In the genomic region with DNA sequence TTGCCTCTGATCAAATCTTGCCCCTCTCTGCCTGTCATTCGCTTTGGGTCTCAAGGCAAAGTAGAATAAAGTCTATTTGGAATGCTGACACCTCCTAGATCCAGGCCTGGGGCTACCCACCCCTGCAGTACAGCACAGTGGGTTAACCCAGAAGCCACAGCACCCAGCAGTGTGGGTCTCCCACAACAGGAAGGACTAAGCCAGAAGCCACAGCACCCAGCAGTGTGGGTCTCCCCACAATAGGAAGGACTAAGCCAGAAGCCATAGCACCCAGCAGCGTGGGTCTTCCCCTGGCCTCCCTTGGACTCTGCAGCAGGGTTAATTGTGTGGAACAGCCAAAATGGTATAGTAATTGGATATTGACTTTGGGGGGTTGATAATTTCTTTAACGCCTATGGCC, we compare ENCODE assay signal across 9 mouse cellular contexts.
DNase-seq lines count a peak whose midpoint lies in the region; ATAC-seq and TF ChIP-seq lines count a peak whose summit lies in the region.
"Had no signal": no experiment of that assay in that cellular context is flagged by ENCODE, and none has a peak within 500 bp of the region (broad histone marks: within the 10 kb centered on the region; RNA-seq: fewer than 3 reads in every experiment).

No protein-coding gene starts in this region.

- H3K36me3 ChIP-seq in heart, embryonic 10.5 days: no peaks in the 10 kb centered on the region
- no peaks in the 10 kb centered on the region for H3K36me3 ChIP-seq in neural tube, embryonic 12.5 days
- H3K36me3 ChIP-seq in midbrain, embryonic 11.5 days (ENCODE audit: control insufficient read depth, insufficient read depth, low read length): no peaks in the 10 kb centered on the region

- H3K27ac ChIP-seq in heart, embryonic 10.5 days: peak overlapping the region; percentile 67; the same call in 1 of the 2 replicates
- no peak overlapping the region for H3K27ac ChIP-seq in neural tube, embryonic 12.5 days
- H3K27ac ChIP-seq in midbrain, embryonic 11.5 days (ENCODE audit: low read depth, low read length): no peak overlapping the region
- no peak overlapping the region for H3K27ac ChIP-seq in cerebellum, adult 2 months (ENCODE audit: insufficient read depth, low read length)
- H3K27ac ChIP-seq: liver, embryonic 14.5 days had no signal

- H3K9ac ChIP-seq in neural tube, embryonic 12.5 days: no peak overlapping the region
- no peak overlapping the region for H3K9ac ChIP-seq in midbrain, embryonic 11.5 days (ENCODE audit: low read length)
- H3K9ac ChIP-seq: liver, embryonic 14.5 days had no signal

- DNase-seq in heart, embryonic 10.5 days (ENCODE audit: low spot score): no peak
- no peak for DNase-seq in heart, postnatal 4 days
- no peak for DNase-seq in neural tube, embryonic 10.5 days (ENCODE audit: extremely low spot score, low spot score)
- DNase-seq in midbrain, embryonic 11.5 days (ENCODE audit: low spot score, missing footprints): no peak
- DNase-seq in spleen, adult 18-20 months: no peak
- DNase-seq in cerebellum, adult 2 months: no peak
- no peak for DNase-seq in lung, postnatal 10 days

- no peak for TF ChIP-seq POLR2A in cerebellum, adult 2 months (IDR thresholded peaks at IDR 0.05; ENCODE audit: borderline replicate concordance, insufficient read depth, low read length)

- 75% methylated on average over 3 of the region's 3 CpGs for WGBS in heart, embryonic 10.5 days
- 73% methylated on average over 3 of the region's 3 CpGs for WGBS in neural tube, embryonic 12.5 days
- WGBS in midbrain, embryonic 11.5 days: 70% methylated on average over 3 of the region's 3 CpGs
- 91% methylated on average over 3 of the region's 3 CpGs for WGBS in cerebellum, adult 2 months

- peaks cover 22% of the 10 kb centered on the region for H3K4me1 ChIP-seq in heart, embryonic 10.5 days
- H3K4me1 ChIP-seq in neural tube, embryonic 12.5 days: peaks cover 19% of the 10 kb centered on the region
- peaks cover 15% of the 10 kb centered on the region for H3K4me1 ChIP-seq in midbrain, embryonic 11.5 days (ENCODE audit: control insufficient read depth, insufficient read depth, low read length)
- peaks cover 27% of the 10 kb centered on the region for H3K4me1 ChIP-seq in cerebellum, adult 2 months (ENCODE audit: control insufficient read depth, insufficient read depth, low read length)

- H3K4me3 ChIP-seq in heart, embryonic 10.5 days: no peak overlapping the region
- H3K4me3 ChIP-seq in neural tube, embryonic 12.5 days: no peak overlapping the region
- no peak overlapping the region for H3K4me3 ChIP-seq in midbrain, embryonic 11.5 days (ENCODE audit: low read depth, low read length)
- no peak overlapping the region for H3K4me3 ChIP-seq in cerebellum, adult 2 months (replicated peaks; ENCODE audit: insufficient read depth, low read depth, low read length)

- no peaks in the 10 kb centered on the region for H3K9me3 ChIP-seq in heart, embryonic 10.5 days
- no peaks in the 10 kb centered on the region for H3K9me3 ChIP-seq in neural tube, embryonic 12.5 days
- H3K9me3 ChIP-seq in midbrain, embryonic 11.5 days (ENCODE audit: control insufficient read depth, low read length): no peaks in the 10 kb centered on the region

- TF ChIP-seq CTCF in cerebellum, adult 2 months (IDR thresholded peaks at IDR 0.05; ENCODE audit: borderline replicate concordance, insufficient read depth, low read depth, low read length): no peak

- ATAC-seq in neural tube, embryonic 12.5 days (ENCODE audit: low FRiP score, low read depth): peak; percentile 43; the same call in 1 of the 2 replicates
- ATAC-seq in midbrain, embryonic 11.5 days (ENCODE audit: low FRiP score): peak; percentile 62; the same call in 1 of the 2 replicates

- no peaks in the 10 kb centered on the region for H3K27me3 ChIP-seq in heart, embryonic 10.5 days (ENCODE audit: insufficient read depth, poor library complexity, severe bottlenecking)
- H3K27me3 ChIP-seq in neural tube, embryonic 12.5 days (replicated peaks): no peaks in the 10 kb centered on the region
- no peaks in the 10 kb centered on the region for H3K27me3 ChIP-seq in midbrain, embryonic 11.5 days (ENCODE audit: control insufficient read depth, insufficient read depth, low read length)
- H3K27me3 ChIP-seq in cerebellum, adult 2 months (ENCODE audit: control insufficient read depth, insufficient read depth, low read length): no peaks in the 10 kb centered on the region

- peak overlapping the region; percentile 65; the same call in 1 of the 2 replicates for H3K4me2 ChIP-seq in neural tube, embryonic 12.5 days (replicated peaks)
- H3K4me2 ChIP-seq in midbrain, embryonic 11.5 days: no peak overlapping the region
